Mouse (Mus musculus) 3134 (cell line): Measurements from ENCODE around the gene Slc5a9.
"Not testable (repeated sequence)": the region's sequence is repeated elsewhere in the genome, so short reads cannot be mapped to it uniquely, and the experiment has no call there.

Source experiments
- DNase-seq: peaks from one replicate; pipeline ENCODE4 v3.0.0-alpha.2; 2011; ENCODE audit warnings: low spot score; ENCODE audit not compliant: insufficient read length; ENCODE audit errors: extremely low read depth

Slc5a9 gene

GRCm38 (mm10) chr4:111902775-111903174 lies at the start of gene Slc5a9:
Slc5a9 (minus strand) TSS chr4:111902918.
- DNase-seq = no peak

GRCm38 (mm10) chr4:111919092-111919491 lies 16.4 kb upstream of the Slc5a9 start, which contains the start of gene Skint8:
Skint8 (plus strand) TSS chr4:111919392.
- no peak for DNase-seq

GRCm38 (mm10) chr4:111907926-111908325 lies 5.2 kb upstream of the Slc5a9 start:
- DNase-seq = no peak

- DNase-seq = no peak
Measured at GRCm38 (mm10) chr4:111901473-111901872, 1.2 kb downstream of the Slc5a9 start.

GRCm38 (mm10) chr4:111900491-111900890 lies 2.2 kb downstream of the Slc5a9 start:
- not testable (repeated sequence) for DNase-seq

- DNase-seq = no peak
Measured at GRCm38 (mm10) chr4:111898566-111898965, 4.2 kb downstream of the Slc5a9 start.

- no peak for DNase-seq
Measured at GRCm38 (mm10) chr4:111897755-111898154, 5.0 kb downstream of the Slc5a9 start.

- DNase-seq = no peak
Measured at GRCm38 (mm10) chr4:111892138-111892537, 10.6 kb downstream of the Slc5a9 start.

GRCm38 (mm10) chr4:111886607-111887006 lies 16.1 kb downstream of the Slc5a9 start:
- DNase-seq = peak; percentile 22

- DNase-seq = peak; percentile 11
Measured at GRCm38 (mm10) chr4:111886018-111886417, 16.7 kb downstream of the Slc5a9 start.

- no peak for DNase-seq
Measured at GRCm38 (mm10) chr4:111883543-111883942, 19.2 kb downstream of the Slc5a9 start.

- no peak for DNase-seq
Measured at GRCm38 (mm10) chr4:111880112-111880875, 22.4 kb downstream of the Slc5a9 start.

GRCm38 (mm10) chr4:111867743-111868401 lies 34.8 kb downstream of the Slc5a9 start:
- no peak for DNase-seq

- DNase-seq = no peak
Measured at GRCm38 (mm10) chr4:111866701-111867100, 36.0 kb downstream of the Slc5a9 start.

- DNase-seq = peak; percentile 35
Measured at GRCm38 (mm10) chr4:111852626-111853025, 50.1 kb downstream of the Slc5a9 start.

GRCm38 (mm10) chr4:111838882-111839281 lies 63.8 kb downstream of the Slc5a9 start:
- no peak for DNase-seq
